Mouse (Mus musculus) erythroblast, embryonic 14.5 days (primary cell): ENCODE data around the gene Hmg20b.

Source experiments
- GATA1 ChIP-seq: IDR thresholded peaks from 2 replicates; pipeline ENCODE4 v1.6.1; 2012; ENCODE audit warnings: low read length, inconsistent platforms, mixed read lengths
- TAL1 ChIP-seq: IDR thresholded peaks from 3 replicates; pipeline ENCODE4 v1.6.1; 2012; ENCODE audit warnings: low read length, inconsistent platforms, mixed read lengths

- TF ChIP-seq GATA1, result no peak
- no peak for TF ChIP-seq TAL1
Observed at GRCm38 (mm10) chr10:81306837-81307682, 43.2 kb downstream of the Hmg20b start.
